Mouse (Mus musculus) ovary, postnatal 14 days (tissue): ENCODE measurements around the gene Polr2j.

Source experiments
- DNase-seq: peaks from one replicate; pipeline ENCODE4 v3.0.0; 2022; ENCODE audit warnings: low spot score

Polr2j gene

GRCm38 (mm10) chr5:136115891-136116783, at the start of gene Polr2j:
Polr2j (plus strand) TSS chr5:136116631.
- peak; percentile 97 for DNase-seq

DNA sequence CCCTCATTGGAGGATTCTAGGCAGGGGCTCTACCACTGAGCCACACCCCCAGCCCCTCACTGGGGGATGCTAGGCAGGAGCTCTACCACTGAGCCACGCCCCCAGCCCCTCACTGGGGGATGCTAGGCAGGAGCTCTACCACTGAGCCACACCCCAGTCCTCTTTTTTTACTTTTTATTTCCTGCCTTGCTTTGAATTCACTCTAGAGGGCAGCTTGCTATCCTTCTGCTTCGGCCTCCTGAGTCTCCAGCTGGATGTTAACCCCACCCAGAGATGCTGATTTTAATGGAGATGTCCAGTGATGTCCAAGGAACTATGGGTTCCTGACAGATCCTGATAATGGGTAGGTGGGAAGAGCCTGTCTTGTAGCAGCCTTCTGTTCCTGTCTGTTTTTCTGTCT, 47.0 kb upstream of the Polr2j start:
- no peak for DNase-seq

DNA sequence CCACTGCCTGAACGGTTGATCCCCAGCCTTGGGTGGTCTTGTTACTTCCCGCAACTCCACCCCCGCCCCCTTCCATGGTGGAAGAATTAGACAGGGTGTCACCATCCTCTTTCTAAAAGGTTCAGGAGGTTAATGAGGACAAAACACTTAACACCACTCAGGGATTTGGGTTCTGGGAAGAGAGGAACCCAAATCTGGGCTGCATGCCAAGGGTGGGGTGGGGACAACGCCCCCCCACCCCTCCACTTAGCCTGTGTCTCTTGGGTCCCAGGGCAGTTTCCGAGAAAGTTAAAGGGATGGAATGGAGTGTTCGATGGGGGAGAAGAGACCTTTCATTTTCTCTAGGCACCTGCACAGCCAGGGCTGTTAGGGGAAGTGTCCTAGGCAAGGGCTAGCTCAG, 43.4 kb upstream of the Polr2j start:
- DNase-seq = no peak

DNA sequence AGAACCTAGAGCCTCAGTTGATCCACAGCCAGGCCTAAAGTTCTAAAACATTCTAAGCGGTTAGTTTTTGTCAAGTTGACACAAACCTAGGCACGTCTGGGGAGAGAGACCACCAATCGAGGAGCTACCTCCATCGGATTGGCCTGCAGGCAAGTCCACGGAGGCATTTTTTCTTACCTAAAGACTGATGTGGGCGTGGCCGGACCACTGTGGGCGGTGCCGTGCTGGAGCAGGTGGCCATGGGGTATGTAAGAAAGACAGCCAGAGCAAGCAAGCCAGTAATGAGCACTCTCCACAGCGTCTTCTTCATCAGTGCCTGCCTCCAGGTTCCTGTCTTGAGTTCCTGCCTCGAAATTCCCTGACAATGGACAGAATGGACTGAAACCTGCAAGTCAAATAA, 42.9 kb upstream of the Polr2j start:
- DNase-seq = no peak

- no peak for DNase-seq
Observed at GRCm38 (mm10) chr5:136075076-136075475, 41.4 kb upstream of the Polr2j start.

GRCm38 (mm10) chr5:136076284-136076683, 40.1 kb upstream of the Polr2j start:
- DNase-seq = no peak

- DNase-seq = no peak
Observed at GRCm38 (mm10) chr5:136077001-136077550, 39.4 kb upstream of the Polr2j start.

DNA sequence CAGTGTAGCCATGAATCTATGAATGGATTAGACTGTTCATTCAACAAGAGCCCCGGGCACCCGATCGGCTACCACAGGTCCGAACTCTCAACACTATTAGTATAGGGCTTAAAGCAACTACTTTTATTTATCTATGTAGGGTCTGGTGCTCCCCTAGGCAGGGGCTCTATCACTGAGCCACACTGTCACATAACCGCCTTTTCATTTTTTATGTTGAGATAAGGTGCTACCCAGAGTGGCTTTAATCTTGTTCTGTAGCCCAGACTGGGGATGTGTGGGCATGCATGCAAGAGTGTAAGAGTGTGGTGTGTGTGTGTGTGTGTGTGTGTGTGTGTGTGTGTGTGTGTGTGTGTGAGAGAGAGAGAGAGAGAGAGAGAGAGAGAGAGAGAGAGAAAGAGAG, 38.3 kb upstream of the Polr2j start:
- no peak for DNase-seq

DNA sequence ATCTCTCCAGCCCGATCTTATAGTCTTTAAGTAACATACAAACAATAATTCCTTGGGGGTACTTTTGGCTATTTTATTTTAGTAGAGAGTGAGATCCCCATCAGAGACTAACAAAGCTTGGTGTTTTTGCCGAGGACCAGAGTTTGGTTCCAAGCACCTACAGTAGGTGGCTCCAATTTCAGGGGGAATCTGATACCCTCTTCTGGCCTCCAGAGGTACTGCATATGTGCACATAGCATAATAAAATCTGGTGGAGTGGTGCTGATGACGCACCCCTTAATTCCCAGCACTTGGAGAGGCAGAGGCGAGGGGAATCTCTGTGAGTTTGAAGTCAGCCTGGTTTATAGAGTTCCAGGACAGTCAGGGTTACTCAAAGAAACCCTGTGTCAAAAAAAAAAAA, 34.1 kb upstream of the Polr2j start:
- no peak for DNase-seq

GRCm38 (mm10) chr5:136083669-136084107, 32.7 kb upstream of the Polr2j start, which contains the start of gene Rasa4:
Rasa4 (plus strand) TSS chr5:136083916.
- peak; percentile 77 for DNase-seq

GRCm38 (mm10) chr5:136084144-136084881, 32.1 kb upstream of the Polr2j start:
- DNase-seq = no peak

- peak; percentile 15 for DNase-seq
Observed at GRCm38 (mm10) chr5:136084891-136085651, 31.4 kb upstream of the Polr2j start.

- no peak for DNase-seq
Observed at GRCm38 (mm10) chr5:136086290-136086689, 30.1 kb upstream of the Polr2j start.

- DNase-seq = no peak
Observed at GRCm38 (mm10) chr5:136088821-136089575, 27.4 kb upstream of the Polr2j start.

GRCm38 (mm10) chr5:136091927-136092326, 24.5 kb upstream of the Polr2j start:
- no peak for DNase-seq

DNA sequence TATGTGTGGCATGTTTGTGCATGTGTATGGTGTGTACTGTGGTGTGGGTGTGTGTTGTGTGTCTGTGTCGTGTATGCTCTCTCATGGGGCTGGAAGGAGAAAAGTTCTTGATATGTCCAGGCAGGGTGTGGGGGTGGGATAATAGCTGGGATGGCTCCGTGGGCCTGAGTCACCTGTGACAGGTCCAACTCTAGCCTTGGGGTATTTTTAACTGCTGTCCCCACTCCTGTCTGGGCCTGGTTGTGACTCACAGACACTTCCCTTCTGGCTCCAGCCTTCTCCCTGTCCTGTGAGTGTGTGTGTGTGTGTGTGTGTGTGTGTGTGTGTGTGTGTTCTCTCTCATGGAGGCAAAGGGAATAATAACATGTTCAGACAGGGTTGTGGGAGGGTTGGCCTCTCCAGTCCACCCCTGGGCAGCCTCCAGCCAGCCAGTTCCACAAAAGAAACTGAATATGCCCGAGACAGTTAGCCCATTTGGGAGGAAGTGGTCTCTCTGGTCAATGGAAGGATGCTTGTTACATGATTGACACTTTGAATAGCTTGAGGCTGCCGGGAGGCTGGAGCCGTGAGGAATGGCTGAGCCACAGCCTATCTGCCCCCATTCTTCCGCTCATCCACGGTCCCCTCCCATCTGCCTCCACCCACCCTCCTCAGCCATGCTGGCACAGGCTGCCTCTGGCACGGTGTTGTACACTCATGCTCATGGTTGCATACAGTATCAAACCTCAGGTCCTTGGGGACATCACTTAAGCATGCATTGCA, 22.0 kb upstream of the Polr2j start:
- DNase-seq = no peak

DNA sequence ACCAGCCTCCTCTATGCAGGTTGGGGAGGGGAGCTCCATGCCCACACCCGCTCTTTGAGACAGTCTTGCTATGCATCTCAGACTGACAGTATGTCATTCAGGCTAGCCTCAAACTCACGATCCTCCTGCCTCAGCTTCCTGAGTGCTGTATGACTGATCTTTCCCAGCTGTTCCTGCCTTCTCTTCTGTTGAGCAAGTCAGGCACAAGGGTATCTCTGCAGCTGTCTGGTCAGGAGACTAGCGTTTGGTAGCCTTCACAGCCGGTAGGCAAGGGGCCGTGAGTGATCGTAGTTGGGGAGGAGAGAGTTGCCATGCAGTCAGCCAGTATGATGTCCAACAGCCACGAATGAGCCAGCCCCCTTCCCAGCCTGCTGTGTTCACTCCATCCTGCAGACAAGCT, 21.3 kb upstream of the Polr2j start:
- DNase-seq = no peak

DNA sequence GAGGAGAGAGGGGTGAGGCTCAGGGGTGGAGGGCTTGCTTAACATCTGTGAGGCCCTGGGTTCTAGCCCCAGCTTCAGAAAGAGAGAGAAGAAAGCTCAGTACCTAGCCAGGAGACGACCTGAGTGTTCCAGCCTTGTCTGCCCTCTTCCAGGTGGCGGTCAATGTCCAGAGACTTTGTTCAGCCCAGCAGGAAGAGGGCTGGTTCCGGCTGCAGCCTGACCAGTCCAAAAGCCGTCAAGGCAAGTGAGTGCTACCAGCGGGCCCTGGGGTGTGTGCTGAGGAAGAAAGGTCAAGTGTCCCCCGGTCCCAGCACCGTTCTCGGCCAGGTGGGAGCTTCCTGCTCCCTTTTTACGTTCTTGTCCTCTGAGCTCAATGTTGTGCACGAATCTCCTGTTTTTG, 17.9 kb upstream of the Polr2j start:
- no peak for DNase-seq

- peak; percentile 41 for DNase-seq
Observed at GRCm38 (mm10) chr5:136102099-136102820, 14.2 kb upstream of the Polr2j start.

- DNase-seq = no peak
Observed at GRCm38 (mm10) chr5:136104511-136104910, 11.9 kb upstream of the Polr2j start.
